Mouse (Mus musculus): Measurements from ENCODE around the gene Ints7. TPM values are rescaled to one million over a fixed set of nuclear protein-coding genes. Genes with fewer than 3 reads are reported as not detected.
A peak's percentile ranks its signal among the peaks of the same experiment; 100 is the strongest.

Gene Ints7
- 27.6 and 37.1 TPM in 2 replicates for polyA plus RNA-seq (2011; ENCODE audit: insufficient read length, low read depth, missing spikeins)

- Histone ChIP-seq H3K4me3 (ENCODE audit: insufficient read depth, low read length) (peak within 1 kb of the TSS; percentile 71), H3K4me1 (ENCODE audit: control insufficient read depth, insufficient read depth, low read length) (peaks cover 8% of the 10 kb centered on the region), H3K27ac (ENCODE audit: insufficient read depth, low read length) (peak within 1 kb of the TSS; percentile 86)
- TF ChIP-seq CTCF (IDR thresholded peaks at IDR 0.05; ENCODE audit: borderline replicate concordance, insufficient read depth, low read length) (peak; percentile 85), POLR2A (IDR thresholded peaks at IDR 0.05; ENCODE audit: low read depth, low read length) (peak; percentile 86)
Observed at GRCm38 (mm10) chr1:191575458-191576247, at the start of gene Ints7, which contains the start of gene Dtl. TSS of gene Ints7 (plus strand) at chr1:191575636. TSS of gene Dtl (minus strand) at chr1:191575544.

DNA sequence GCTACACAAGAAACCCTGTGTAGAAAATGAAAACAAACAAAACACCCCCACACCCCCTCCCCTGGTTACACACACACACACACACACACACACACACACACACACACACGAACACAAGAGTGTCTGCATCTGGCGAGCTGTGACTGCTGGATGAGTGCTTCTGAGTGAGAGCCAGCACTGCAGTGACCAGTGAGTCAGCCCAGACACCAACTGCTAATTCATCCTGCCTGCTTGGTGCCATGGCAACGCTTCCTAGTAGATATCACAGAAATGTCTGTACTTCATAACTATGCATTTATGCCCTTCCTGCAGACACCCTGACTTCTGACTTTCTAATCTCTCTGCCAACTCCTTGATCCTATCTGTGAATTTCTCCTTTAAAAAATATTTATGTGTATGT, 48.3 kb upstream of the Ints7 start:
- no peak overlapping the region for H3K4me3 ChIP-seq (ENCODE audit: insufficient read depth, low read length)
- H3K4me1 ChIP-seq (ENCODE audit: control insufficient read depth, insufficient read depth, low read length), result peaks cover 9% of the 10 kb centered on the region
- H3K27ac ChIP-seq (ENCODE audit: insufficient read depth, low read length), result peak overlapping the region; percentile 59; the same call in 1 of the 2 replicates
- TF ChIP-seq CTCF (IDR thresholded peaks at IDR 0.05; ENCODE audit: borderline replicate concordance, insufficient read depth, low read length), result no peak
- no peak for TF ChIP-seq POLR2A (IDR thresholded peaks at IDR 0.05; ENCODE audit: low read depth, low read length)

DNA sequence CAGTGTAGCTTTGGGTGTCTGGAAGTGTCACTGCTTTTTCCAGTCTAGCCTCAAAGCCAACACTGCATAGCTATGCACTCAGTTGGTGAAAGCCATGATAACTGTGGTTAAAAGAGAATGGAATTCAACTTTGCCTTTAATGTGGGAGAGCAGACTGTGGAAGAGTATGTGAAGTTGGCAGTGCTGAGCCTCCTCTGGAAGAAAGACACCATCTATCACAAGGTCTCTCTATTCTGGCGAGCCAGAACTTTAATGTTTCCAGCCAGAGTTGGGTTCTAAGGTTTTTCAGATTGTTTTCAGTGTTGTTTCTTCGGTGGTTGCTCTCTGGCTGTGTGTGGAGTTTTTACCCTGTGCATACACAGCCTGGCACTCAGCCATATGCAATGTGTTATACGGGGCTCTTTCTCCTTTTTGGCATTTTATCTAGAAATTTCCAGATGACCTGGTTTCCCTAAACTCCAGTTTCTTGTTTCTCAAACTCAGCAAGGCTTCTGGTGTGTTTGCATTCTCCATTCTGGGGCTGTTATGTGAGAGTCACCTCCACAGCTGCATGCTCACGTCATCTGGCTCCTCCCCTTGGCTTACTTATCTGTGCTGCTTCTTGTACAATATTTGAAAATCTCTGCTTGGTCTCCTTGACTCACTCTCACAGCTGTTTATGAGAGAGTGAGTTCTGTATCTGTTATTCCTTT, 47.4 kb upstream of the Ints7 start:
- H3K4me3 ChIP-seq (ENCODE audit: insufficient read depth, low read length), result no peak overlapping the region
- H3K4me1 ChIP-seq (ENCODE audit: control insufficient read depth, insufficient read depth, low read length), result peaks cover 9% of the 10 kb centered on the region
- H3K27ac ChIP-seq (ENCODE audit: insufficient read depth, low read length), result peak overlapping the region; percentile 70
- TF ChIP-seq POLR2A (IDR thresholded peaks at IDR 0.05; ENCODE audit: low read depth, low read length) (no peak), CTCF (IDR thresholded peaks at IDR 0.05; ENCODE audit: borderline replicate concordance, insufficient read depth, low read length) (no peak)

GRCm38 (mm10) chr1:191529406-191529805, 46.0 kb upstream of the Ints7 start:
- no peak overlapping the region for H3K4me3 ChIP-seq (ENCODE audit: insufficient read depth, low read length)
- TF ChIP-seq POLR2A (IDR thresholded peaks at IDR 0.05; ENCODE audit: low read depth, low read length) (no peak), CTCF (IDR thresholded peaks at IDR 0.05; ENCODE audit: borderline replicate concordance, insufficient read depth, low read length) (no peak)
- H3K4me1 ChIP-seq (ENCODE audit: control insufficient read depth, insufficient read depth, low read length), result peaks cover 9% of the 10 kb centered on the region
- no peak overlapping the region for H3K27ac ChIP-seq (ENCODE audit: insufficient read depth, low read length)

DNA sequence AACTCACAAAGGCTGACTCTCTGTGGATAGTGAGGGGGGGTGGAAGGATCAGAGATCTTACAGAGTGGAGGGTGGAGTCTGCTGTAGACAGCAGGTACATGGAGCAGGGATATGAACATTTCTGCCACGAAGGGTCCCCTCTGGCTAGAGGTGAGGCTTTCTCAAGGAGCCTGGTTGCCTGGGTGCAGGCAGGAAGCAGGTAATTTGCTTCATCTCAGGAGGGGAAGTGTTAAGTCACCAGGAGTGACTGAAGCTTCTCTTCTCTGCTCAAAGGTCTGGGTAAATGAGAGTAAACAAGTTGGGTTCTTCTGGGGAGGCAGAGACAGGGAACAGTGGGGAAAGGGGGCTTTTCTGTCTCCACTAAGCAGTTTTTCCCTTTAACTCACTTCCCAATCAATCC, 44.4 kb upstream of the Ints7 start:
- Histone ChIP-seq H3K27ac (ENCODE audit: insufficient read depth, low read length) (no peak overlapping the region), H3K4me3 (ENCODE audit: insufficient read depth, low read length) (no peak overlapping the region), H3K4me1 (ENCODE audit: control insufficient read depth, insufficient read depth, low read length) (peaks cover 9% of the 10 kb centered on the region)
- TF ChIP-seq POLR2A (IDR thresholded peaks at IDR 0.05; ENCODE audit: low read depth, low read length) (no peak), CTCF (IDR thresholded peaks at IDR 0.05; ENCODE audit: borderline replicate concordance, insufficient read depth, low read length) (no peak)

- H3K4me1 ChIP-seq (ENCODE audit: control insufficient read depth, insufficient read depth, low read length), result no peaks in the 10 kb centered on the region
- no peak overlapping the region for H3K27ac ChIP-seq (ENCODE audit: insufficient read depth, low read length)
- TF ChIP-seq CTCF (IDR thresholded peaks at IDR 0.05; ENCODE audit: borderline replicate concordance, insufficient read depth, low read length) (no peak), POLR2A (IDR thresholded peaks at IDR 0.05; ENCODE audit: low read depth, low read length) (no peak)
- no peak overlapping the region for H3K4me3 ChIP-seq (ENCODE audit: insufficient read depth, low read length)
Observed at GRCm38 (mm10) chr1:191534896-191535295, 40.5 kb upstream of the Ints7 start.

GRCm38 (mm10) chr1:191540300-191540699, 35.1 kb upstream of the Ints7 start:
- Histone ChIP-seq H3K4me1 (ENCODE audit: control insufficient read depth, insufficient read depth, low read length) (no peaks in the 10 kb centered on the region), H3K4me3 (ENCODE audit: insufficient read depth, low read length) (no peak overlapping the region), H3K27ac (ENCODE audit: insufficient read depth, low read length) (no peak overlapping the region)
- TF ChIP-seq CTCF (IDR thresholded peaks at IDR 0.05; ENCODE audit: borderline replicate concordance, insufficient read depth, low read length) (no peak), POLR2A (IDR thresholded peaks at IDR 0.05; ENCODE audit: low read depth, low read length) (no peak)

GRCm38 (mm10) chr1:191541014-191541413, 34.4 kb upstream of the Ints7 start:
- H3K4me1 ChIP-seq (ENCODE audit: control insufficient read depth, insufficient read depth, low read length), result no peaks in the 10 kb centered on the region
- TF ChIP-seq CTCF (IDR thresholded peaks at IDR 0.05; ENCODE audit: borderline replicate concordance, insufficient read depth, low read length) (no peak), POLR2A (IDR thresholded peaks at IDR 0.05; ENCODE audit: low read depth, low read length) (no peak)
- H3K27ac ChIP-seq (ENCODE audit: insufficient read depth, low read length), result no peak overlapping the region
- H3K4me3 ChIP-seq (ENCODE audit: insufficient read depth, low read length), result no peak overlapping the region

GRCm38 (mm10) chr1:191541619-191542018, 33.8 kb upstream of the Ints7 start:
- TF ChIP-seq POLR2A (IDR thresholded peaks at IDR 0.05; ENCODE audit: low read depth, low read length), result no peak
- no peak for TF ChIP-seq CTCF (IDR thresholded peaks at IDR 0.05; ENCODE audit: borderline replicate concordance, insufficient read depth, low read length)
- Histone ChIP-seq H3K4me1 (ENCODE audit: control insufficient read depth, insufficient read depth, low read length) (no peaks in the 10 kb centered on the region), H3K27ac (ENCODE audit: insufficient read depth, low read length) (no peak overlapping the region), H3K4me3 (ENCODE audit: insufficient read depth, low read length) (no peak overlapping the region)

GRCm38 (mm10) chr1:191543747-191544146, 31.7 kb upstream of the Ints7 start:
- Histone ChIP-seq H3K4me1 (ENCODE audit: control insufficient read depth, insufficient read depth, low read length) (no peaks in the 10 kb centered on the region), H3K4me3 (ENCODE audit: insufficient read depth, low read length) (no peak overlapping the region), H3K27ac (ENCODE audit: insufficient read depth, low read length) (no peak overlapping the region)
- TF ChIP-seq CTCF (IDR thresholded peaks at IDR 0.05; ENCODE audit: borderline replicate concordance, insufficient read depth, low read length) (no peak), POLR2A (IDR thresholded peaks at IDR 0.05; ENCODE audit: low read depth, low read length) (no peak)

All from embryonic fibroblast, embryonic 13.5 days (primary cell).